ENCODE assay signal across 9 mouse cellular contexts in genomic region chr7:109614939-109615338, GRCm38 (mm10).
DNase-seq lines count a peak whose midpoint lies in the region; ATAC-seq and TF ChIP-seq lines count a peak whose summit lies in the region.
"Had no signal": no experiment of that assay in that cellular context is flagged by ENCODE, and none has a peak within 500 bp of the region (broad histone marks: within the 10 kb centered on the region; RNA-seq: fewer than 3 reads in every experiment).

No protein-coding gene starts in this region.

- H3K36me3 ChIP-seq in heart, adult 2 months (ENCODE audit: control insufficient read depth, insufficient read depth, low read length) = peaks cover 37% of the 10 kb centered on the region
- H3K36me3 ChIP-seq in heart, embryonic 13.5 days = no peaks in the 10 kb centered on the region
- H3K36me3 ChIP-seq in midbrain, embryonic 11.5 days (ENCODE audit: control insufficient read depth, insufficient read depth, low read length) = no peaks in the 10 kb centered on the region

- H3K4me1 ChIP-seq in heart, adult 2 months (ENCODE audit: control insufficient read depth, insufficient read depth, low read length) = peaks cover 24% of the 10 kb centered on the region
- peaks cover 85% of the 10 kb centered on the region for H3K4me1 ChIP-seq in heart, embryonic 13.5 days
- peaks cover 46% of the 10 kb centered on the region for H3K4me1 ChIP-seq in midbrain, embryonic 11.5 days (ENCODE audit: control insufficient read depth, insufficient read depth, low read length)

- H3K9ac ChIP-seq in heart, adult 2 months (ENCODE audit: low read depth, low read length) = peak overlapping the region; percentile 72
- peak overlapping the region; percentile 82 for H3K9ac ChIP-seq in heart, embryonic 13.5 days
- peak overlapping the region; percentile 45; the same call in 1 of the 2 replicates for H3K9ac ChIP-seq in midbrain, embryonic 11.5 days (ENCODE audit: low read length)

- H3K27me3 ChIP-seq in heart, adult 2 months (ENCODE audit: control insufficient read depth, insufficient read depth, low read length) = no peaks in the 10 kb centered on the region
- H3K27me3 ChIP-seq in heart, embryonic 13.5 days (replicated peaks) = no peaks in the 10 kb centered on the region
- no peaks in the 10 kb centered on the region for H3K27me3 ChIP-seq in midbrain, embryonic 11.5 days (ENCODE audit: control insufficient read depth, insufficient read depth, low read length)
- H3K27me3 ChIP-seq: CH12.LX had no signal

- H3K27ac ChIP-seq in heart, adult 2 months = peak overlapping the region; percentile 97
- H3K27ac ChIP-seq in heart, embryonic 13.5 days (replicated peaks) = peak overlapping the region; percentile 92
- H3K27ac ChIP-seq in midbrain, embryonic 11.5 days (ENCODE audit: low read depth, low read length) = peak overlapping the region; percentile 4; the same call in 1 of the 2 replicates

- peak overlapping the region; percentile 73 for H3K4me2 ChIP-seq in heart, embryonic 13.5 days
- peak overlapping the region; percentile 59 for H3K4me2 ChIP-seq in midbrain, embryonic 11.5 days

- H3K79me2 ChIP-seq in heart, adult 2 months (replicated peaks; ENCODE audit: control insufficient read depth, insufficient read depth, low read length) = peaks cover 5% of the 10 kb centered on the region

- TF ChIP-seq EP300 in heart, adult 2 months (IDR thresholded peaks at IDR 0.05; ENCODE audit: insufficient read depth, low read depth, low read length) = no peak

- TF ChIP-seq CTCF in heart, adult 2 months (IDR thresholded peaks at IDR 0.05) = no peak
- no peak for TF ChIP-seq CTCF in brain, embryonic 14.5 days (IDR thresholded peaks at IDR 0.05; ENCODE audit: borderline replicate concordance, extremely low read depth, insufficient read depth, insufficient read length)

- no peak for ATAC-seq in heart, embryonic 13.5 days (ENCODE audit: extremely low read depth, insufficient number of reproducible peaks, low FRiP score, low TSS enrichment)
- ATAC-seq in midbrain, embryonic 11.5 days (ENCODE audit: low FRiP score) = no peak
- no peak for ATAC-seq in monocyte, adult 5-6 weeks (replicated peaks; ENCODE audit: insufficient number of reproducible peaks, low FRiP score, low TSS enrichment, poor library complexity, severe bottlenecking)

- peak in 1 of 2 experiments; percentile 50 for DNase-seq in heart, adult 2 months
- no peak for DNase-seq in heart, adult 8-10 months (ENCODE audit: low spot score)
- peak; percentile 44 for DNase-seq in brain, embryonic 14.5 days (ENCODE audit: low read depth)
- no peak for DNase-seq in midbrain, embryonic 11.5 days (ENCODE audit: low spot score, missing footprints)
- no peak for DNase-seq in urinary bladder, postnatal 10 days (ENCODE audit: low spot score)
- DNase-seq in frontal cortex, postnatal 10 days (ENCODE audit: low spot score in 2 of 2) = no peak

- no peak for TF ChIP-seq POLR2A in heart, adult 2 months (IDR thresholded peaks at IDR 0.05; ENCODE audit: insufficient read depth, low read depth, low read length)
- no peak for TF ChIP-seq POLR2A in brain, embryonic 14.5 days (IDR thresholded peaks at IDR 0.05; ENCODE audit: borderline replicate concordance, extremely low read depth, insufficient read depth, insufficient read length, poor library complexity, severe bottlenecking)

- WGBS in heart, adult 2 months = 8% methylated on average over 4 of the region's 4 CpGs
- 44% methylated on average over 4 of the region's 4 CpGs for WGBS in heart, embryonic 13.5 days
- WGBS in midbrain, embryonic 11.5 days = 24% methylated on average over 4 of the region's 4 CpGs

- intact Hi-C loops in heart, adult 2 months (cut with DNase I) = loop anchor here (2.0 to 10.0 kb wide), 3 partner anchors 24 to 170 kb away; no protein-coding TSS in a partner anchor

- H3K4me3 ChIP-seq in heart, adult 2 months = peak overlapping the region; percentile 82
- peak overlapping the region; percentile 53 for H3K4me3 ChIP-seq in heart, embryonic 13.5 days
- peak overlapping the region; percentile 17; the same call in 1 of the 2 replicates for H3K4me3 ChIP-seq in midbrain, embryonic 11.5 days (ENCODE audit: low read depth, low read length)

- no peaks in the 10 kb centered on the region for H3K9me3 ChIP-seq in heart, embryonic 13.5 days
- H3K9me3 ChIP-seq in midbrain, embryonic 11.5 days (ENCODE audit: control insufficient read depth, low read length) = no peaks in the 10 kb centered on the region

Comparison
In these comparisons a context has a peak if more than half of its experiments do, and no peak if none do; other contexts are left out.
1. H3K27ac ChIP-seq: peak in every context shown above with its lines; median percentile 97 in heart, adult 2 months; 92 in heart, embryonic 13.5 days; 4 in midbrain, embryonic 11.5 days.
2. H3K4me3 ChIP-seq: peak in every context shown above with its lines; median percentile 82 in heart, adult 2 months; 53 in heart, embryonic 13.5 days; 17 in midbrain, embryonic 11.5 days.